Mouse (Mus musculus) stomach, postnatal 0 days (tissue): ENCODE results near the gene Safb.

Source experiments
- CTCF ChIP-seq: IDR thresholded peaks from 2 replicates; pipeline ENCODE4 v1.5.1; 2016; ENCODE audit warnings: antibody characterized with exemption, low read depth, mild to moderate bottlenecking, moderate library complexity
- EP300 ChIP-seq: optimal IDR thresholded peaks from 2 replicates; pipeline ENCODE3; 2016; ENCODE audit warnings: antibody characterized with exemption

DNA sequence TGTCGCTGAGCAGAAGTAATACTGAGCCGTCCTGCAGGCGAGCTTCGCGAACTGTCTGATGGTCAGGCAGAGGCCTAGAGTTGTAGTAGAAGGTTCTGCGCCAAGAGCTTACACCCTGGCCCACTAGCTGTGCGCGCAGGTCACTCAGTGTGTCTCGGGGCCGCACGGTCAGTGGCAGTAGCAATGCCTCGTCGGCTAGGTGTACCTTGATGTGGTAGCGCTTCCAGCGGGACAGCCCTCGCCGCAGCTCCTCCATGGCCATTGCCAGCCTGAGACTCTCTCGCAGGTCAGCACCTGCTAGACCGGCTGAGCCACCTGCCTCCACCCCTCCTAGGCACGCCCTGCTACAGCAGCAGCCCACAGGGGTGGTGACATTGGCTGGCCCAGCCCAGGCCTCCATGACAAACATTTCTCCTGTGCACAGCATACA lies 30.5 kb upstream of the Safb start, which contains the start of gene Gm20219:
- no peak for TF ChIP-seq CTCF
- TF ChIP-seq EP300: no peak
